Mouse (Mus musculus) inflammation-experienced regulatory T-cells, adult 6 months (primary cell): ENCODE results near the gene Bicdl1. TPM values are rescaled to one million over a fixed set of nuclear protein-coding genes. Genes with fewer than 3 reads are reported as not detected.

Experiments
- ATAC-seq: one replicate; pipeline ENCODE4 v1.8.0; 2017
- polyA plus RNA-seq, 3 experiments: library from polyadenylated mRNA; unstranded; fragments of 100-300 nt; shearing (Covaris generic); gene quantifications; one replicate each; pipeline ENCODE4 v1.2.1; 2017

The Bicdl1 gene
- polyA plus RNA-seq, 3 experiments from 2014 or later: 6.2 to 24.7 (median 20.6) TPM

- ATAC-seq: no peak
These were observed 64.9 kb downstream of the Bicdl1 start for GRCm38 (mm10) chr5:115666366-115667065.

- no peak for ATAC-seq
These were observed 68.8 kb downstream of the Bicdl1 start for GRCm38 (mm10) chr5:115662658-115663057.

GRCm38 (mm10) chr5:115658352-115658751, 73.1 kb downstream of the Bicdl1 start:
- no peak for ATAC-seq

GRCm38 (mm10) chr5:115657234-115657633, 74.2 kb downstream of the Bicdl1 start:
- ATAC-seq: no peak

GRCm38 (mm10) chr5:115656677-115657076, 74.7 kb downstream of the Bicdl1 start:
- no peak for ATAC-seq

- ATAC-seq: no peak
These were observed 77.6 kb downstream of the Bicdl1 start for GRCm38 (mm10) chr5:115653776-115654175.

GRCm38 (mm10) chr5:115652681-115653575, 78.5 kb downstream of the Bicdl1 start:
- ATAC-seq: peak; percentile 98

- ATAC-seq: no peak
These were observed 79.6 kb downstream of the Bicdl1 start for GRCm38 (mm10) chr5:115651821-115652220.

- no peak for ATAC-seq
These were observed 80.5 kb downstream of the Bicdl1 start for GRCm38 (mm10) chr5:115650885-115651284.

- ATAC-seq: no peak
These were observed 81.7 kb downstream of the Bicdl1 start for GRCm38 (mm10) chr5:115649699-115650098.

- no peak for ATAC-seq
These were observed 82.5 kb downstream of the Bicdl1 start for GRCm38 (mm10) chr5:115648876-115649275.

- no peak for ATAC-seq
These were observed 87.2 kb downstream of the Bicdl1 start for GRCm38 (mm10) chr5:115644192-115644591.

- peak; percentile 47 for ATAC-seq
These were observed 95.9 kb downstream of the Bicdl1 start for GRCm38 (mm10) chr5:115635536-115635935.

GRCm38 (mm10) chr5:115634046-115634445, 97.4 kb downstream of the Bicdl1 start:
- no peak for ATAC-seq

- no peak for ATAC-seq
These were observed 98.4 kb downstream of the Bicdl1 start for GRCm38 (mm10) chr5:115633060-115633459.

- ATAC-seq: no peak
These were observed 99.1 kb downstream of the Bicdl1 start for GRCm38 (mm10) chr5:115632358-115632714.

GRCm38 (mm10) chr5:115631505-115632357, 99.7 kb downstream of the Bicdl1 start, which contains the start of gene Rab35:
TSS of gene Rab35 (plus strand) at chr5:115631908.
- peak; percentile 67 for ATAC-seq

- no peak for ATAC-seq
These were observed 101.1 kb downstream of the Bicdl1 start for GRCm38 (mm10) chr5:115630291-115630690.

- no peak for ATAC-seq
These were observed 101.7 kb downstream of the Bicdl1 start for GRCm38 (mm10) chr5:115629672-115630071.

GRCm38 (mm10) chr5:115628083-115628482, 103.3 kb downstream of the Bicdl1 start:
- no peak for ATAC-seq

- ATAC-seq: no peak
These were observed 105.1 kb downstream of the Bicdl1 start for GRCm38 (mm10) chr5:115626237-115626886.
